Mouse (Mus musculus) G1E-ER4 (cell line): Measurements from ENCODE around the gene Zfp831. TPM values are rescaled to one million over a fixed set of nuclear protein-coding genes. Genes with fewer than 3 reads are reported as not detected.

Source experiments
- GATA1 ChIP-seq: IDR thresholded peaks from one replicate; pipeline ENCODE4 v1.8.0; 2012; ENCODE audit warnings: low read length, inconsistent platforms
- polyA plus RNA-seq: library from polyadenylated mRNA; stranded (reverse); fragments of >175 nt; gene quantifications from 2 replicates; pipeline ENCODE4 v1.2.3, GENCODE M21; 2012

The Zfp831 gene
- under 0.01 TPM in 1 of 2 replicates, not detected in the other for polyA plus RNA-seq

- TF ChIP-seq GATA1 = no peak
Measured at GRCm38 (mm10) chr2:174643448-174644144, at the start of gene Zfp831. Gene Zfp831 (plus strand): TSS chr2:174643534.

GRCm38 (mm10) chr2:174594965-174595364 lies 48.4 kb upstream of the Zfp831 start:
- TF ChIP-seq GATA1 = no peak

GRCm38 (mm10) chr2:174595611-174596010 lies 47.7 kb upstream of the Zfp831 start:
- TF ChIP-seq GATA1 = no peak

GRCm38 (mm10) chr2:174596457-174596856 lies 46.9 kb upstream of the Zfp831 start:
- no peak for TF ChIP-seq GATA1

- no peak for TF ChIP-seq GATA1
Measured at GRCm38 (mm10) chr2:174598451-174598850, 44.9 kb upstream of the Zfp831 start.

GRCm38 (mm10) chr2:174599071-174599635 lies 44.2 kb upstream of the Zfp831 start:
- TF ChIP-seq GATA1 = no peak

GRCm38 (mm10) chr2:174599853-174600271 lies 43.5 kb upstream of the Zfp831 start:
- TF ChIP-seq GATA1 = no peak

- no peak for TF ChIP-seq GATA1
Measured at GRCm38 (mm10) chr2:174601938-174602685, 41.2 kb upstream of the Zfp831 start.

- no peak for TF ChIP-seq GATA1
Measured at GRCm38 (mm10) chr2:174603321-174603720, 40.0 kb upstream of the Zfp831 start.

- TF ChIP-seq GATA1 = no peak
Measured at GRCm38 (mm10) chr2:174605020-174605419, 38.3 kb upstream of the Zfp831 start.

- TF ChIP-seq GATA1 = no peak
Measured at GRCm38 (mm10) chr2:174605442-174606087, 37.8 kb upstream of the Zfp831 start.

GRCm38 (mm10) chr2:174606376-174606775 lies 37.0 kb upstream of the Zfp831 start:
- no peak for TF ChIP-seq GATA1

GRCm38 (mm10) chr2:174609892-174610291 lies 33.4 kb upstream of the Zfp831 start:
- no peak for TF ChIP-seq GATA1

- no peak for TF ChIP-seq GATA1
Measured at GRCm38 (mm10) chr2:174612386-174613063, 30.8 kb upstream of the Zfp831 start.

GRCm38 (mm10) chr2:174613221-174613620 lies 30.1 kb upstream of the Zfp831 start:
- no peak for TF ChIP-seq GATA1
